Mouse (Mus musculus): ENCODE data around the gene Pde10a. TPM values are rescaled to one million over a fixed set of nuclear protein-coding genes. Genes with fewer than 3 reads are reported as not detected.

Gene Pde10a
- total and polyA plus RNA-seq, 3 experiments = 0.04 to 0.41 (median 0.21) TPM

DNA sequence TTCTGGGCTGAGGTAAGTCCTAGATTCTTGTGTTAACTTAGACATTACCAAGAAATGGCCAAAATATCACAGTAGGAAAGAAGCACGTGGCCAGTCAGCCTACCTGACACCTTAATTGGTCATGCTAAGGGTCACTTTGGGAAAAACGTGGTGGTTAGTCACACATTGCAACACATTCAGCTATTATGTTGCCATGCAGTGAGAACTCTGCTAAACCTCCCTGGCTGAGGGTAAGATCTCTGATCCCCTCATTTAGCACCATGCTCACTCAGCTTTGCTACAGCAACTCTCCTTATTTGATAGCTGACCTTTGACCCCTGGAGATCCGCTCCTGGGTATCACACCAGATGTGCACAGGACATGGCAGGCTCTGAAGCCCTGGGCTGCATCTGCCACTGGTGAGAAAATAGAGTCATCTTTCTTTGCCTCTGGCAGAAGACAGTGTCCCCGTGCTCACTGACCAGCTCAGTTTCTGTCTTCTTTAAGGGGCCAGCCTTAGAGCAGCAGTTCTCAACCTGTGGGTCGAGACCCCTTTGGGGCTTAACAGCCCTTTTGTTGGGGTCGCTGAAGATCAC lies 449.7 kb downstream of the Pde10a start:
- in situ Hi-C loops (cut with MboI; ENCODE audit: low pct_ligation_motif_present, low pct_unique_long_range_greater_than_20kb, low sequenced_read_pairs) (no loop called here), dilution Hi-C loops (cut with MboI; ENCODE audit: extremely low pct_ligation_motif_present, extremely low pct_unique_long_range_greater_than_20kb, low sequenced_read_pairs) (no loop called here)
- no peak overlapping the region for H3K27ac ChIP-seq (ENCODE audit: insufficient read depth, low read depth)
- H3K79me2 ChIP-seq (replicated peaks; ENCODE audit: control insufficient read depth, extremely low read depth, insufficient read depth, poor library complexity, severe bottlenecking) = no peaks in the 10 kb centered on the region
- peaks cover 0 to 3% of the 10 kb centered on the region in 2 experiments; a peak in 1 of 4 replicates for H3K4me1 ChIP-seq (ENCODE audit: control insufficient read depth in 1 of 2, insufficient read depth in 2 of 2)
- peaks cover 6% of the 10 kb centered on the region for H3K27me3 ChIP-seq (replicated peaks)
- no peak for DNase-seq (ENCODE audit: extremely low read depth)
- H3K4me2 ChIP-seq (ENCODE audit: insufficient read depth, low read depth, poor library complexity, severe bottlenecking) = no peak overlapping the region
- H3K4me3 ChIP-seq (replicated peaks in 1 of 3; ENCODE audit: low read depth in 2 of 3, low read length in 2 of 3, poor library complexity in 1 of 3) = no peak overlapping the region
- H3K9ac ChIP-seq (ENCODE audit: insufficient read depth, low read depth) = no peak overlapping the region
- H3K36me3 ChIP-seq (replicated peaks in 1 of 2; ENCODE audit: control insufficient read depth in 1 of 2, insufficient read depth in 1 of 2, low read length in 1 of 2) = no peaks in the 10 kb centered on the region
- TF ChIP-seq TBP (conservative IDR thresholded peaks at IDR 0.05; ENCODE audit: low read depth, low read length) = no peak
- TF ChIP-seq ZKSCAN1 (IDR thresholded peaks at IDR 0.05; ENCODE audit: borderline replicate concordance, low read depth, low read length) = no peak
- TF ChIP-seq E2F4 (IDR thresholded peaks at IDR 0.05; ENCODE audit: insufficient replicate concordance, low read depth, low read length) = no peak
- TF ChIP-seq USF1 (IDR thresholded peaks at IDR 0.05; ENCODE audit: low read depth, low read length) = no peak
- no peak for TF ChIP-seq RAD21 (IDR thresholded peaks at IDR 0.05; ENCODE audit: low read depth, low read length)
- no peak for TF ChIP-seq USF2 (conservative IDR thresholded peaks at IDR 0.05; ENCODE audit: low read depth, low read length)
- no peak for TF ChIP-seq CTCF (conservative IDR thresholded peaks at IDR 0.05 in 1 of 2, IDR thresholded peaks at IDR 0.05 in 1 of 2; ENCODE audit: low read depth in 2 of 2, low read length in 2 of 2)
- TF ChIP-seq NELFE (IDR thresholded peaks at IDR 0.05; ENCODE audit: low read depth, low read length) = no peak
- no peak for TF ChIP-seq HCFC1 (IDR thresholded peaks at IDR 0.05; ENCODE audit: low read depth, low read length)
- no peak for TF ChIP-seq ZC3H11A (IDR thresholded peaks at IDR 0.05; ENCODE audit: low read depth, low read length)
- TF ChIP-seq IRF4 (IDR thresholded peaks at IDR 0.05; ENCODE audit: low read depth, low read length) = no peak
- no peak for TF ChIP-seq CHD1 (IDR thresholded peaks at IDR 0.05; ENCODE audit: low read depth, low read length)
- no peak for TF ChIP-seq MYC (IDR thresholded peaks at IDR 0.05; ENCODE audit: low read depth, low read length)
- TF ChIP-seq TCF12 (IDR thresholded peaks at IDR 0.05; ENCODE audit: low read depth, low read length) = no peak
- no peak for TF ChIP-seq GABPA (IDR thresholded peaks at IDR 0.05; ENCODE audit: insufficient replicate concordance, low read depth, low read length)
- TF ChIP-seq ZMIZ1 (IDR thresholded peaks at IDR 0.05; ENCODE audit: low read depth, low read length) = no peak
- no peak for TF ChIP-seq SIN3A (IDR thresholded peaks at IDR 0.05; ENCODE audit: low read length)
- no peak for TF ChIP-seq PAX5 (IDR thresholded peaks at IDR 0.05; ENCODE audit: low read length)
- no peaks in the 10 kb centered on the region for H3K9me3 ChIP-seq (replicated peaks; ENCODE audit: low read length)

DNA sequence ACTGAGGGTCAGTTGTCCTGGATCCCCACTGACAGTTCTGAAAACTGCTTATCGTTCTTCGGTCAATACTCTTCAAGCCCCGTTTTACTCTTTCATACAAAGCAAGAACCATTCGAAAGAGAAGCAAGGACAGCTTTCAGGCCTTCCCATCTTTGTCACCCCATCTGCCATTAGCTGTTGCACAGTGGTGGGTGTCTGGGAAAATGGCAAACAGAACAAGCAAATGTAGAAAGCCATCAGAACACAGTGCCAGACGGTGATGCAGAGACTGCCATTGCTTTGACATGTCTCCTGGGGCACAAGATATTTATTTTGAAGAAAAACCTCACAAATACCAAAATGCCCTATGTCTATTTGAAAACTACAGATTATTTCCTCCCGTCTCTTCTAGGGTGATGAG lies 451.6 kb downstream of the Pde10a start:
- no peak overlapping the region for H3K4me3 ChIP-seq (replicated peaks in 1 of 3; ENCODE audit: low read depth in 2 of 3, low read length in 2 of 3, poor library complexity in 1 of 3)
- no peak for DNase-seq (ENCODE audit: extremely low read depth)
- TF ChIP-seq IRF4 (IDR thresholded peaks at IDR 0.05; ENCODE audit: low read depth, low read length) (no peak), MXI1 (IDR thresholded peaks at IDR 0.05; ENCODE audit: low read depth, low read length) (no peak)
- H3K27ac ChIP-seq (ENCODE audit: insufficient read depth, low read depth) = no peak overlapping the region
- H3K36me3 ChIP-seq (replicated peaks in 1 of 2; ENCODE audit: control insufficient read depth in 1 of 2, insufficient read depth in 1 of 2, low read length in 1 of 2) = no peaks in the 10 kb centered on the region
- no peaks in the 10 kb centered on the region for H3K9me3 ChIP-seq (replicated peaks; ENCODE audit: low read length)
- H3K4me2 ChIP-seq (ENCODE audit: insufficient read depth, low read depth, poor library complexity, severe bottlenecking) = no peak overlapping the region
- H3K27me3 ChIP-seq (replicated peaks) = peaks cover 10% of the 10 kb centered on the region
- H3K9ac ChIP-seq (ENCODE audit: insufficient read depth, low read depth) = no peak overlapping the region
- in situ Hi-C loops (cut with MboI; ENCODE audit: low pct_ligation_motif_present, low pct_unique_long_range_greater_than_20kb, low sequenced_read_pairs) (no loop called here), dilution Hi-C loops (cut with MboI; ENCODE audit: extremely low pct_ligation_motif_present, extremely low pct_unique_long_range_greater_than_20kb, low sequenced_read_pairs) (no loop called here)
- H3K79me2 ChIP-seq (replicated peaks; ENCODE audit: control insufficient read depth, extremely low read depth, insufficient read depth, poor library complexity, severe bottlenecking) = no peaks in the 10 kb centered on the region
- H3K4me1 ChIP-seq (ENCODE audit: control insufficient read depth in 1 of 2, insufficient read depth in 2 of 2) = peaks cover 0 to 3% of the 10 kb centered on the region in 2 experiments; a peak in 1 of 4 replicates

All from CH12.LX (cell line).